Mouse (Mus musculus): ENCODE data around the gene C2. TPM values are rescaled to one million over a fixed set of nuclear protein-coding genes. Genes with fewer than 3 reads are reported as not detected.

C2 gene
- polyA plus RNA-seq, 1 experiment: 0.43 TPM

DNA sequence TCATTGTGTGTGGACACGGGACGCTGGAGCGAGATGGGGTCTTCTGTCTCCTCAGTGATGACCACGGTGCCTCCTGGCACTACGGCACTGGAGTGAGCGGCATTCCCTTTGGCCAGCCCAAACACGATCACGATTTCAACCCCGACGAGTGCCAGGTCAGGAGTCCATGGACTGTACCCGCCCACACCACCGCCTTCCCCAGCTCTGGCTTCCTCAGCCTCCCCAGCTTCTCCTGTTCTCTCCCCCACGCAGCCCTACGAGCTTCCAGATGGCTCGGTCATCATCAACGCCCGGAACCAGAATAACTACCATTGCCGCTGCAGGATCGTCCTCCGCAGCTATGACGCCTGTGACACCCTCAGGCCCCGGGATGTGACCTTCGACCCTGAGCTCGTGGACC is 36.0 kb upstream of the C2 start:
- Histone ChIP-seq H3K27me3 (ENCODE audit: control insufficient read depth, insufficient read depth, insufficient read length) (no peaks in the 10 kb centered on the region), H3K4me3 (no peak overlapping the region), H3K79me2 (ENCODE audit: control insufficient read depth, insufficient read depth) (no peaks in the 10 kb centered on the region), H3K36me3 (ENCODE audit: control insufficient read depth, insufficient read depth) (peaks cover 4% of the 10 kb centered on the region), H3K4me2 (ENCODE audit: low read depth) (no peak overlapping the region), H3ac (ENCODE audit: control insufficient read depth, insufficient read length) (no peak overlapping the region)
- no peak for TF ChIP-seq POLR2AphosphoS2 (IDR thresholded peaks at IDR 0.05; ENCODE audit: insufficient read length, low read depth)
- no peak for TF ChIP-seq MYOG (IDR thresholded peaks at IDR 0.05; ENCODE audit: control insufficient read depth in 1 of 3, insufficient read depth in 1 of 3, insufficient read length in 2 of 3, low read depth in 2 of 3)
- no peak for TF ChIP-seq POLR2A (IDR thresholded peaks at IDR 0.05; ENCODE audit: insufficient read length, low read depth)
- TF ChIP-seq E2F4 (IDR thresholded peaks at IDR 0.05; ENCODE audit: insufficient read depth): no peak
- TF ChIP-seq REST (IDR thresholded peaks at IDR 0.05; ENCODE audit: insufficient read depth, insufficient read length): no peak
- no peak for TF ChIP-seq TCF12 (IDR thresholded peaks at IDR 0.05; ENCODE audit: insufficient read depth, poor library complexity, severe bottlenecking)
- TF ChIP-seq MAX (IDR thresholded peaks at IDR 0.05; ENCODE audit: low read depth): no peak
- TF ChIP-seq SRF (IDR thresholded peaks at IDR 0.05; ENCODE audit: control insufficient read depth, insufficient read length, low read depth): no peak
- TF ChIP-seq MYOD1 (IDR thresholded peaks at IDR 0.05; ENCODE audit: control insufficient read depth in 1 of 3, insufficient read length in 2 of 3, low read depth in 2 of 3): no peak
- no peak for TF ChIP-seq CEBPB (IDR thresholded peaks at IDR 0.05; ENCODE audit: insufficient read depth, poor library complexity, severe bottlenecking)
- TF ChIP-seq USF1 (IDR thresholded peaks at IDR 0.05; ENCODE audit: low read depth): no peak
- TF ChIP-seq TCF3 (IDR thresholded peaks at IDR 0.05; ENCODE audit: insufficient read length, low read depth): no peak

DNA sequence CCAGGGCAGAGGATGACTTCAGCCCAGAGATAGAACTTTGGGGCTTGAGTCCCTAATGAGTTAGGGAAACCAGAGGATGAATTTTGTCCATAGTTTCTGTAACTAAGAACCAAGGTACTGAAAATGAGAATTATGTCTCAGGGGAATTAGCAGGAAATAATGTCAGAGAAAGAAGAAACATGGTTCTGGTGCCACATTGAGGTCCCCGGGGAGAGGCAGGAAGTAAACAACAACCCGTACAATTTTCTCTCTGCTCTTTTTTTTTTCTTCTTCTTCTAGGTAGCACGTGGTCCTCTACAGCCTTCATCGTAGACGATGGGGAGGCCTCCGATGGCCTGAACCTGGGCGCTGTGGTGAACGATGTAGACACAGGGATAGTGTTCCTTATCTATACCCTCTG is 34.2 kb upstream of the C2 start:
- H3K36me3 ChIP-seq (ENCODE audit: control insufficient read depth, insufficient read depth): peaks cover 4% of the 10 kb centered on the region
- TF ChIP-seq POLR2AphosphoS2 (IDR thresholded peaks at IDR 0.05; ENCODE audit: insufficient read length, low read depth) (no peak), REST (IDR thresholded peaks at IDR 0.05; ENCODE audit: insufficient read depth, insufficient read length) (no peak), USF1 (IDR thresholded peaks at IDR 0.05; ENCODE audit: low read depth) (no peak), MAX (IDR thresholded peaks at IDR 0.05; ENCODE audit: low read depth) (no peak), E2F4 (IDR thresholded peaks at IDR 0.05; ENCODE audit: insufficient read depth) (no peak), POLR2A (IDR thresholded peaks at IDR 0.05; ENCODE audit: insufficient read length, low read depth) (no peak), MYOG (IDR thresholded peaks at IDR 0.05; ENCODE audit: control insufficient read depth in 1 of 3, insufficient read depth in 1 of 3, insufficient read length in 2 of 3, low read depth in 2 of 3) (no peak), MYOD1 (IDR thresholded peaks at IDR 0.05; ENCODE audit: control insufficient read depth in 1 of 3, insufficient read length in 2 of 3, low read depth in 2 of 3) (no peak), TCF3 (IDR thresholded peaks at IDR 0.05; ENCODE audit: insufficient read length, low read depth) (no peak), TCF12 (IDR thresholded peaks at IDR 0.05; ENCODE audit: insufficient read depth, poor library complexity, severe bottlenecking) (no peak), SRF (IDR thresholded peaks at IDR 0.05; ENCODE audit: control insufficient read depth, insufficient read length, low read depth) (no peak), CEBPB (IDR thresholded peaks at IDR 0.05; ENCODE audit: insufficient read depth, poor library complexity, severe bottlenecking) (no peak)
- H3K27me3 ChIP-seq (ENCODE audit: control insufficient read depth, insufficient read depth, insufficient read length): no peaks in the 10 kb centered on the region
- peak overlapping the region; percentile 99 for H3K4me2 ChIP-seq (ENCODE audit: low read depth)
- H3K4me3 ChIP-seq: peak overlapping the region; percentile 59
- peak overlapping the region; percentile 44 for H3ac ChIP-seq (ENCODE audit: control insufficient read depth, insufficient read length)
- no peaks in the 10 kb centered on the region for H3K79me2 ChIP-seq (ENCODE audit: control insufficient read depth, insufficient read depth)

DNA sequence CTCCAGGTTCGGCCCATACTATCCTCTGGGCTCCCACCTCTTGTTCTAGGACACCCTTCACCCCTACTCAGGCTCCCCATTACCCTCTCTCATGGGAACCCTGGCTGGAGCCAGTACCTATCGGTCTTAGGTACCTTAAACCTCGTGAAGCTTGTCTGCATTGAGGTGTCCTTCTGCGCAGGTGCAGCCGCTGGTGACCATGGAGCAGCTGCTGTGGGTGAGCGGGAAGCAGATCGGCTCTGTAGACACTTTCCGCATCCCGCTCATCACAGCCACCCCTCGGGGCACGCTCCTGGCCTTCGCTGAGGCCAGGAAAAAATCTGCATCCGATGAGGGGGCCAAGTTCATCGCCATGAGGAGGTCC is 33.7 kb upstream of the C2 start:
- Histone ChIP-seq H3K4me3 (peak overlapping the region; percentile 59), H3K36me3 (ENCODE audit: control insufficient read depth, insufficient read depth) (peaks cover 4% of the 10 kb centered on the region), H3K27me3 (ENCODE audit: control insufficient read depth, insufficient read depth, insufficient read length) (no peaks in the 10 kb centered on the region), H3K4me2 (ENCODE audit: low read depth) (peak overlapping the region; percentile 99), H3K79me2 (ENCODE audit: control insufficient read depth, insufficient read depth) (no peaks in the 10 kb centered on the region), H3ac (ENCODE audit: control insufficient read depth, insufficient read length) (peak overlapping the region; percentile 44)
- peak in 1 of 3 experiments; percentile 20 for TF ChIP-seq MYOG (IDR thresholded peaks at IDR 0.05; ENCODE audit: control insufficient read depth in 1 of 3, insufficient read depth in 1 of 3, insufficient read length in 2 of 3, low read depth in 2 of 3)
- TF ChIP-seq TCF12 (IDR thresholded peaks at IDR 0.05; ENCODE audit: insufficient read depth, poor library complexity, severe bottlenecking): no peak

DNA sequence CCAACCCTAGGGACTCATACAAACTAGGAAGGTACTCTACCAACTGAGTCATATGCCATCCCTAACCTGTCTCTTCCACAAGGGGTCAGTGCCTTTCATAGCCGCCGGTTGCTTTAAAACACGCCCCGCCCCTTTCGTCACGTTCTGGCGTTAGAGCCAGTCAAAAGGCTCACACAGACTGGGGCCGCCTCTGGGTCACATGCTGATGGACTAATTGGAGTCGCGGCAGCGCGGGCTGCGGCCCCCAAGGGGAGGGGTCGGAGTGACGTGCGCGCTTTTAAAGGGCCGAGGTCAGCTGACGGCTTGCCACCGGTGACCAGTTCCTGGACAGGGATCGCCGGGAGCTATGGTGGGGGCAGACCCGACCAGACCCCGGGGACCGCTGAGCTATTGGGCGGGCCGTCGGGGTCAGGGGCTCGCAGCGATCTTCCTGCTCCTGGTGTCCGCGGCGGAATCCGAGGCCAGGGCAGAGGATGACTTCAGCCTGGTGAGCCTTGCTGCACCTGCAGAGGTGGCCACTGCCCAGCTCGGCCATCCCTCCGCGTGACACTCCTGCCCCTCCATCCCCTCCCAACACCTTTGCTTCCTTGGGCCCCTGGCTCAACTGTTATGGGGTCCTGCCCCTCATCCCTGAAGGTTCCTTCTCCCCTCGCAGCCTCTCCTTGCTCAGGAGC is 33.1 kb upstream of the C2 start, which contains the start of gene Neu1:
Gene Neu1 (plus strand): TSS at position 193 of the 674 bp plus-strand sequence.
- peak in 1 of 3 experiments; percentile 14 for TF ChIP-seq MYOD1 (IDR thresholded peaks at IDR 0.05; ENCODE audit: control insufficient read depth in 1 of 3, insufficient read length in 2 of 3, low read depth in 2 of 3)
- TF ChIP-seq REST (IDR thresholded peaks at IDR 0.05; ENCODE audit: insufficient read depth, insufficient read length): no peak
- TF ChIP-seq POLR2AphosphoS2 (IDR thresholded peaks at IDR 0.05; ENCODE audit: insufficient read length, low read depth): peak; percentile 83
- peak; percentile 6 for TF ChIP-seq SRF (IDR thresholded peaks at IDR 0.05; ENCODE audit: control insufficient read depth, insufficient read length, low read depth)
- TF ChIP-seq TCF3 (IDR thresholded peaks at IDR 0.05; ENCODE audit: insufficient read length, low read depth): no peak
- peak; percentile 89 for TF ChIP-seq POLR2A (IDR thresholded peaks at IDR 0.05; ENCODE audit: insufficient read length, low read depth)
- no peak for TF ChIP-seq TCF12 (IDR thresholded peaks at IDR 0.05; ENCODE audit: insufficient read depth, poor library complexity, severe bottlenecking)
- peak; percentile 56 for TF ChIP-seq E2F4 (IDR thresholded peaks at IDR 0.05; ENCODE audit: insufficient read depth)
- peak; percentile 91 for TF ChIP-seq USF1 (IDR thresholded peaks at IDR 0.05; ENCODE audit: low read depth)
- TF ChIP-seq MYOG (IDR thresholded peaks at IDR 0.05; ENCODE audit: control insufficient read depth in 1 of 3, insufficient read depth in 1 of 3, insufficient read length in 2 of 3, low read depth in 2 of 3): no peak
- TF ChIP-seq MAX (IDR thresholded peaks at IDR 0.05; ENCODE audit: low read depth): no peak
- TF ChIP-seq CEBPB (IDR thresholded peaks at IDR 0.05; ENCODE audit: insufficient read depth, poor library complexity, severe bottlenecking): no peak
- peak within 1 kb of the TSS; percentile 44 for H3ac ChIP-seq (ENCODE audit: control insufficient read depth, insufficient read length)
- peaks cover 4% of the 10 kb centered on the region for H3K36me3 ChIP-seq (ENCODE audit: control insufficient read depth, insufficient read depth)
- H3K4me2 ChIP-seq (ENCODE audit: low read depth): peak within 1 kb of the TSS; percentile 99
- no peaks in the 10 kb centered on the region for H3K27me3 ChIP-seq (ENCODE audit: control insufficient read depth, insufficient read depth, insufficient read length)
- peak within 1 kb of the TSS; percentile 59 for H3K4me3 ChIP-seq
- H3K79me2 ChIP-seq (ENCODE audit: control insufficient read depth, insufficient read depth): no peaks in the 10 kb centered on the region

All from myocyte (in vitro differentiated cells).